Mouse (Mus musculus) cerebellum, adult (tissue): Measurements from ENCODE around the gene 2810408A11Rik.
A peak's percentile ranks its signal among the peaks of the same experiment; 100 is the strongest.
"Not testable (repeated sequence)": the region's sequence is repeated elsewhere in the genome, so short reads cannot be mapped to it uniquely, and the experiment has no call there.

ENCODE experiments used
- ATAC-seq: cut with Nextera tagmentation; 2 replicates; pipeline ENCODE4 v1.9.2; 2017; ENCODE audit warnings: mild to moderate bottlenecking, moderate library complexity, mixed read lengths; ENCODE audit not compliant: insufficient number of reproducible peaks, low FRiP score, low TSS enrichment

The 2810408A11Rik gene

DNA sequence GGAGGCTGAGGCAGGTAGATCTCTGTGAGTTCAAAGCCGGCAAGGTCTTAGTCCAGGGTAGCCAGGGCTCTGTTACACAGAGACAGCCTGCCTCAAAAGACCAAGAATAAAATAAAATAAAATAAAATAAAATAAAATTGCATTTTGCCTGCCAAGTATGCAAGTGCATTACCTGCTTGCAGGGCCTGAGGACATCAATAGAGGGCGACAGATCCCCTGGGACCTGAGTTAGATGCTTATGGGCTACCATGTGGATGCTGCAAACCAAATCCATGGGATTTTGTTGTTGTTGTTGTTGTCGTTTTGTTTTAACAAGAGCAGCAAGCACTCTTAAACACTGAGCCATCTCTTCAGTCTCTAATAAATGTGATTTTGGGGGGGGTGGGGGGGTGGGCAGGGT is 31.5 kb upstream of the 2810408A11Rik start:
- no peak for ATAC-seq

DNA sequence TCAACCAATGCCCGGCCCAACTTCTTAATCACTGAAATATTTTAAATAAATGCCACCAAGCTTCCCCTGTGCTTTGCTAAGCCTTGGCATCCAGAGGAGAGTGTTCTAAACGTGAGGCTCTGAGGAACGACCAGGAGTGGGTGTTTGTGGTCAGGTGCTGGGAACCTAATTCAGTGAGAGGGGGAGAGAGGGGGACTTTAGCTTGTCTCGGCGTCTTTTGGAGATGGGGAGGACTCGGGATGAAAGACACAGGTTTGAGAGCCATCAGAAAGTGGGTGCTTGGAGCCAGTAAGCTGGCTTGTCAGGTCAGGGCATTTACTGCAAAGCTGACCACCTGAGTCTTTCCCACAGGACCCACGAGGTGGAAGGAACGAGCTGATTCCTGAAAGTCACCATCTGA is 31.0 kb upstream of the 2810408A11Rik start:
- ATAC-seq = no peak

DNA sequence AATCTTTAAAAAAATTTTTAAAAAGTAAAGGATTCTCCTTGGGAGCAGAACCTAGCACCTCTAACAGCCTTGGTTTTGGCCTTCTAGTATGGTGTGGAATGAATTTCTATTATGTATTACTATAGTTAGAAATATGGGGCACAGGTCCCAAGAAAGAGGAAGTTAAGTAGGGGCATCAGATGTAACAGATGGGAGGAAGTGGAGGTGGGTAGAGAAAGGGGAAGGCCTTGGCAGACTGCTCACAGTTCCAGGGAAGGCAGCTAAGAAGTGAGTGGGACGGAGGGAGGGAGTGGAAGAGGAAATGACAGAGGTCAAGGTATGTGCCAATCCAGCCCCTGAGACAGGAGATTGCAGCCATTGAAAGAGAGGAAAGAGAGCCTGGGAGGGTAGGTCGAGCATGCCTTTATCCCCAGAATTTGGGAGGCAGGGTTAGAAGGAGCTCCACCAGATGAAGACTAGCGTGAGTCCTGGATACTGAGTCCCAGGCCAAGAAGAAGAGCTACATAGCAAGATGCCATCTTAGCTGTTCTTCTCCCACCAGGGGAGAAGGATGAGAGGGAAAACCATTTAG is 30.3 kb upstream of the 2810408A11Rik start:
- ATAC-seq = no peak

DNA sequence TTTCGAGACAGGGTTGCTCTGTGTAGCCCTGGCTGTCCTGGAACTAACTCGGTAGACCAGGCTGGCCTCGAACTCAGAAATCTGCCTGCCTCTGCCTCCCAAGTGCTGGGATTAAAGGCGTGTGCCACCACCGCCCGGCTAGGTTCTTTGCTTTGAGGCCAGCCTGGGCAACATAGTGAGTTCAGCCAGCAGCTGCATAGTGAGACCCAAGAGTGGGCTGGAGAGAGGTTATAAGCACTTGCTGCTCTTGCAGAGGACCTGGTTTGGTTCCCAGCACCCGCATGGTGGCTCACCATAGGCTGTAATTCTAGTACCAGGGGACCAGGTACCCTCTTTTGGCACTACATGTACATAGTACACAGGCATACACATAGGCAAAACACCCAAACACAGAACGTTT is 29.4 kb upstream of the 2810408A11Rik start:
- ATAC-seq = not testable (repeated sequence)

DNA sequence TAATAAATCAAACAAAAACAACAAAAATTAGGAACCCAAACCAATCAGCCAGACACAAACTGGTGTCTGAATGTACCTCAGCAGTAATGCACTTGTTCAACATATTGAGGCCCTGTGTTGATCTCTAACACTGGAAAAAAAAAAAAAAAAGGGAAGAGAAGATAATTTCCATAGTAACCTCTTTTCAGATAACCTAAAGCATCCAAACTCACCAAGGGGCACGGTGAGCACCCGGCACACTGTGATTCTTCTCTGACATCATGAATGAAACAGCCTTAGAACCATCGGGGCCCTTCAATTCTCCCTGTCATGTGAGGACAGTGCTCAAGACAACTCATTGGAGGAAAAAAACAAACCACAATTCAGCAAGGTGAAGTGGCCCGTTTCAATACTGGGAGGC is 28.9 kb upstream of the 2810408A11Rik start:
- ATAC-seq = no peak

DNA sequence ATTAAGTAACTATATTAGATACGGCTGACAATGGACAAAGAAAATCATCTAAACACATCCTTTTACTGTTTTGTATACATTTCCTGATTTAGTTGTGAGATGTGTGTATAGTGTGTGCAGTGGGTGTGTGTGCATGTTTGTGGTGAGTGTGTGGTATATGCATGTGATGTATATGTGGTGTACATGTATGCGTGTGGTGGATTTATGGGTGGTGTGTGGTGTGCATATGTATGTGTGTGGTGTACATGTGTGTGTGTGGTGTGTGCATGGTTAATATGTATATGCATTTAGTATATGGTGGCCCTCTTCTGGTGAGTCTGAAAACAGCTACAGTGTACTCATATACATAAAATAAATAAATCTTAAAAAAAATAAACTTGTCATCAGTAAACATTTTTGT is 26.7 kb upstream of the 2810408A11Rik start:
- ATAC-seq = no peak

DNA sequence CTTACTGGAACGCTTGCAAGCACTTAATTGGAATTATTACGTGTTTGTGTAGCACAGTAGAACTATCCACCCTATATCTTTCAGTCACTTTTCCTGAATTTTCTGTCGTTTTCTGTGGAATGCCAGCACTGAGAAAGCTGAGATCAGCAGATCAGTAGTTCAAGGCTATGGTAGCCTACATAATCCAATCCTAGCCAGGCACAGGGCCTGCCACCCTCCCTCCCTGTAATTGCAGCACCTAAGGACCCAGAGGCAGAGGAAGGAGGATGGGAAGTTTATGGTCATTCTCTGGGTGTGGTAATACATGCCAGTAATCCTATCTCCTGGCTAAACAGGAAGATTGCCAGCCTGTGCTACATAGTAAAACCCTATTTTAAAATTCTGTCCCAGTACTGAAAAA is 22.0 kb upstream of the 2810408A11Rik start:
- ATAC-seq = no peak

DNA sequence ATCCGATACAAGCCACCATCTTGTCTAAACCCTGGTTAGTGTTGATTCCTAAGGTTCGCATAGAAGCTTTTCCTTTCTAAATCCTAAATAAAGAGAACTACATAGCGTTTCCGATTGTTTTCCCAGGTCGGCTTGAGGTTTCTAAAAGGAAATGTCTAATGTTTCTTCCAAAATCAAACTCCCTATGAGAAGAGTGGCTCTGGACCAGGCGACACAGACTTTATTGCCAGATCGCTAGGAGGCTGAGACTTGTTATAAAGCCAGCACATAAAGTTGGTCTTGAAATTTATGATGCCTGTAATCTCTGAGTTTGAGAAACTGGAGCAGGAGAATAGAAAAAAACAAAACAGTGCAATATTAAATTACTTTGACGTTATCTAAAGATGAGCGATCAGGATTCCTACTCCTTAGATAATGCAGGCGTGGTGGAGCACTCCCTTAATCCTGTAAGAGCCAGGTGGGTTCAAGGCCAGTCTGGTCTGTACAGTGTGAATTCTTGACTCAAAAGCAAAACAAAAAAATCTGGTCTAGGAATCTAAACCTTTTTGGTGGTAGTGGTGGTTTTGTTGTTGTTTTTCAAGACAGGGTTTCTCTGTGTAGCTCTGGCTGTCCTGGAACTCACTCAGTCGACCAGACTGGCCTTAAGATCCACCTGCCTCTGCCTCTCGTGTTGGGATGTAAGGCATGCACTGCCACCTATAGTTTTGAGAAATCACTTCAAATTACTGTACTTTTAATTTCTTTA is 21.4 kb upstream of the 2810408A11Rik start:
- no peak for ATAC-seq

DNA sequence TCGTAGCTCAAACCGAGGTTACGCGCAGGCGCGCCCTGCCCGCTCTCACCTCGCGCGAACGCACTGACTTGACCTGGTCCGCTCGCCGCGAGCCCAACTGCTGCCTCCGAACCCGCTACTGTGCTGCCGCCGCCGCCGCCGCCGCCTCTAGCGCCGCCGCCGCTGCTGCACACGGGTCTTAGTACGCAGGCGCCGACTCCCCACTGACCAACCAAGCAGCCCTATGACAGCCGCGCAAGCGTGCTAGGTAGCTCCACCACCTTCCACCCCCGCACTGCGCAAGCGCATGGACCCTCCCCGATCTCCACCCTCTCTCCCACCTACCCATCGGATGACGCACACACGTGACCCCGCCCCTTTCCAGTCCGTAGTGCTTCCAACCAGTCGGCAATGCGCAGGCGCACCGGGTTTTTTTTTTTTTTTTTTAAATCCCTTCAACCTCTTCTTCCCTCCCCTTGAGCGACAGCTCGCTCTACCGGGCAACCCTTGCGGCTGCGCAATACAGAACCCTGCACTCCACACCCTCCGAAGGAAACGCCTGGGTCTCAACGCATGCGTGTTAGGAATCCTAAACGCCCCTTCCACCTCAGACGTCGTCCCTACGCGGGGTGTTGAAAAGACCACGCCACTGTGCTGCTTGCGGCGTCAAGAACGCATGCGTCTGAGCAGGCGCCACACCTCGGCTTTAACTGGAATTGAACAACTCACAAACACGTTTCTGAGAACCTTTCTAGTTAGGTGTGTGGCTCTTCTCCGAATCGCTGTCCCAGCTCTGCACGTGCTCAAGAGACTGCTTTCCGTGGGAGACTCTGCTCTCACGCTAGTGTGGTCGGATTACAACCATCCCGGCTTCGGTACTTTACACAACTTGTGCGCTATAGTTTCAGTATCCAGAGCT is 20.6 kb upstream of the 2810408A11Rik start, which contains the start of gene Eif5a:
Gene Eif5a (minus strand): TSS at position 845 of the 898 bp plus-strand sequence.
- ATAC-seq = peak; percentile 91

DNA sequence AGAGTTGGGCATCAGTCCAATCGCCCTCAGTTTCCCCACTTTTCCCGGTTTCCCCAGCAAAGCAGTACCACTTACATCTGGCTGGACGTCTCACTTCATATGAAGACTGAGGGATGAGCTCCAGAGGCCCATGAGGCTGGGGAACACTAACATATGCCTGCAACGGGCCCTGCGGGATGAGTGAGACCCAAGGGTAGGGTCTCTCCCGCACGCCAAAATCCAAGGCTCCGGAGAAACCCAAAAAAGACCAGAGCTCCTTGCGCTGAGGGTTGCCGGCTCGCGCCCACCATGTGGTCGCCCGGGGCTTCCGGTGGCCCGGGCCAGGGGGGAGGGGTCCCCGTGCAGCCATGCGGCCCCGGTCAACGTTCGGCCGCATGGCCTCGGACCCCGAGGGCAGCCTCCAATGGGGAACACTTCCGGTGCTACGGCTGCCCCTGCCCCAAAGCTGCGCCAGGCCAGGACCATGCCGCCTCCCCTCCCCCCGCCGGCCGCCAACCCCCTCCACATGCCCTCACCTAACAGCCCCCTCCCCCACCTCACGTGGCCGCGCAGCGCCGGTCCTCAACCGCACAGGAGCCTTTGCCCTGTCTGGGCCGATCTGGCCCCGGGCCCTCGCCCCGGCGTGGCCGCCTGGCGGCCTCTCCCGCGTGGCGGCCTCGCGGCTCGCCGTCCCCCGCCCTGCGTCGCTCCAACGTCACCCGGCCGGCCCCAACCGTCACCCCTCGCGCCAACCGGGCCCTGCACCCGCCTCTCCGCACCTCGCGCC is 19.7 kb upstream of the 2810408A11Rik start:
- ATAC-seq = peak; percentile 10; the same call in 1 of the 2 replicates

DNA sequence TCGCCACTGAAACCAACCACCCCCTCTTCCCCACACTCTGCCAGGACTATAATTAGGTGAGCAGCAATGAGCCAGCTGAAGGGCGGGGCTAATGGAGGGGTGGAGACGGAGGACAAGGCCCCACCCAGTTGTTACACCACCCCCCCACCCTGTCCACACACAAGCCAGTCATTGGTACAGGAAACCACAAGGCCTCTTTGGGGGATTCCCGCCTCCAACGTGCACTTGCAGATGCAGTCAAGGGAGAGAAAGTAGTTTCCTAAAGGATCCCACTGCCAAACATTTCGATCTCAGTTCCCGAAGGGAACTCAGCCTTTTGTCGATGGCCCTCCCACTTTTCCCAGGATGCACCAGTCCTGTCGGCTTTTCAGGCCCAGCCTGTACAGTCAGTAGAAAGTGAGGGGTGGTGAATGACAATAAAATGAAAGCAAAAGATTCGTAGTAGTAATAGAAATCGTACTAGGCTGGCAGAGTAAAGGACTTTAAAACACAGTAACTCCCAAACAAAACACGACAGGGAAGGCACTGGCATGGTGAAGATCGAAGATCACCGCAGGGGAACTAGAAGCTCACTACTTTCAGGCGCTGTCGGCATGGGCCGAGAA is 19.0 kb upstream of the 2810408A11Rik start:
- no peak for ATAC-seq

DNA sequence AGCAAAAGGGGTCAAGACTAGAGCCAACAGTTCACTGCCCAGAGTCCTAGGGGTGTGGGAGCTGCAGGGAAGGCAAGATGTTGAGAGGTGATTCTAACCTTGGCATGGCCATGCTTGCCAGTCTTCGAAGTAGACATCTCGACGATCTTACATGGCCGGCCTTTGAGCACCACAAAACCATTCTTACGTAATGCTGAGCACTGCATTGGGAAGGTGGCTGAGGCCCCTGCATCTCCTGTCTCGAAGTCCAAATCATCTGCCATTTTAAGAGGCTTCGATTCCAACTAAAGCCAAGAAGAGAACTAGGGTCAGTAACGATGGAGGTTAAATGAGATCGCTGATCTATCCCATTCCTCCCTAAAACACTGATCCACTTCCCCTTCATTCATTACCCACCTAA is 18.3 kb upstream of the 2810408A11Rik start:
- no peak for ATAC-seq

DNA sequence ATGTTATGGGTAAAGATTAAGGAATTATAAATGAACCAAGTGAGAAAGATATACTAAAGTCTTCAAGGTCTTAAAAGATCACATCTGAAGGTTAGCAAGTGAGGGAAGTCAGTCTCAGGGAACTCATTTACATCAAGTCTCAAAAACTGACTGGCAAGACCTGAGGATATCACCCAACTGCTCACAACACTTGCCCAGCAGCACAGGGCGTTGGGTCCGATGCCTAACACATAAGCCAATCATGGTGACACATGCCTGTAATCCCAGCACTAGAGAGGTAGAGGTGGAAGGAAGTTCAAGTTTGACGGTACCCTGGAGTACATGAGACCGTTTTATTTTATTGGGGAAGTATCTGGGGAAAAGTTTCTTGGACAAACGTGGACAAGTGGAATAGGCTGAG is 17.3 kb upstream of the 2810408A11Rik start:
- ATAC-seq = no peak

DNA sequence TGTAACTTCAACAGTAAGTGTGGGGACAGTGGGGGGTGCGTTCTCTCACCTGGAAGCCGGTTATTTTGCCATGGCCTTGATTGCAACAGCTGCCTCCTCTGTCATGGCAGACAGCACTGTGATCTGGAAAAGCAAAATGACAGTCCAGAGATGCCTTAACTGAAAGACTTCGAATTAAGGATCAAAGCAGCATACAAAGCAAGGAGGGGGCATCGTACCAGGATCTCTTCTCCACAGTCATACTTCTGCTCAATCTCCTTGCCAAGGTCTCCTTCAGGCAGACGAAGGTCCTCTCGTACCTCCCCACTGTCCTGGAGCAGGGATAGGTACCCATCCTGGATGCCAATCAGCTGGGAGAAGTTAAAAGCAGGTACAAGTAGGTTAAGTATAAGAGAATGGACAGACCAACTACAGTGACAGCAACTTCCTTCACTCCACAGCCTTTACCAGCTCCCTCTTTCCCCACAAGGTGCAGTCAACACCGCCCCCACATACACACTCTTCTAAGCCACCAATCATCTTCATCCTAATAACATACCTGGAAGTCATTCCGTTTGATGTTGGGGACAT is 16.7 kb upstream of the 2810408A11Rik start:
- ATAC-seq = no peak

DNA sequence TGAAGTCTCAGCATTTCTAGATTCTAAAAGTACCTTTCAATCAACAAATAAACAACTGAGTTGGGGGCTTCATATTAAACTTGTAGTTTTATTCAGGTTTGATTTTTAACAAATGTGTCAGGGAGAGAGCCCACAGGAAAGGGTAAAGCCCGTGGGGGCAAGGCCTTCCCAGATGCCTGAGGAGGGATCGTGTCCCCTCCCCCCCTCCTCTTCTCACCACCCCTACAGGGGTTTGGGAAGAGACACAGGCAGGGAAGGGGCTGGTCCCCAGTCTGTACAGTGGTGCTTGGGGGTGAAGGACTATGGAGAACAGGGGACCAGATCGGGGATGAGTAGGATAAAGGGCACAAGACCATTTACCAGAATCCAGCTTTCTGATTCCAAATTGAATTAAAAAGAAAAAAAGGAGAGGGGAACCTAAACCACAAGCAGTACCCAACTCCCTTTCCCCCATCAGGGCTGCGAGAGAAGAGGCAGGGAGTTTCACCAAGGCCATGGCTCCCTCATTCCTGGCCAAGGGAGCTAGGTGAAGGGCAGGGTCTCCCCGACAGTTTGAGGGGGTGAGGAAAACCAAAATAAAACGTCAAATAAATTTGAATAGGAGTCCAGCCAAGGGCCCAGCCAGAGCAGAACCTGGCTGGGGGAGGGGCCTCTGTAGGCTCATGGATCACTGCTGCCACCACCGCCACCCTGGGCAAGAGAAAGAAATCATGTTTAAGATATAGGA is 16.0 kb upstream of the 2810408A11Rik start:
- not testable (repeated sequence) for ATAC-seq

DNA sequence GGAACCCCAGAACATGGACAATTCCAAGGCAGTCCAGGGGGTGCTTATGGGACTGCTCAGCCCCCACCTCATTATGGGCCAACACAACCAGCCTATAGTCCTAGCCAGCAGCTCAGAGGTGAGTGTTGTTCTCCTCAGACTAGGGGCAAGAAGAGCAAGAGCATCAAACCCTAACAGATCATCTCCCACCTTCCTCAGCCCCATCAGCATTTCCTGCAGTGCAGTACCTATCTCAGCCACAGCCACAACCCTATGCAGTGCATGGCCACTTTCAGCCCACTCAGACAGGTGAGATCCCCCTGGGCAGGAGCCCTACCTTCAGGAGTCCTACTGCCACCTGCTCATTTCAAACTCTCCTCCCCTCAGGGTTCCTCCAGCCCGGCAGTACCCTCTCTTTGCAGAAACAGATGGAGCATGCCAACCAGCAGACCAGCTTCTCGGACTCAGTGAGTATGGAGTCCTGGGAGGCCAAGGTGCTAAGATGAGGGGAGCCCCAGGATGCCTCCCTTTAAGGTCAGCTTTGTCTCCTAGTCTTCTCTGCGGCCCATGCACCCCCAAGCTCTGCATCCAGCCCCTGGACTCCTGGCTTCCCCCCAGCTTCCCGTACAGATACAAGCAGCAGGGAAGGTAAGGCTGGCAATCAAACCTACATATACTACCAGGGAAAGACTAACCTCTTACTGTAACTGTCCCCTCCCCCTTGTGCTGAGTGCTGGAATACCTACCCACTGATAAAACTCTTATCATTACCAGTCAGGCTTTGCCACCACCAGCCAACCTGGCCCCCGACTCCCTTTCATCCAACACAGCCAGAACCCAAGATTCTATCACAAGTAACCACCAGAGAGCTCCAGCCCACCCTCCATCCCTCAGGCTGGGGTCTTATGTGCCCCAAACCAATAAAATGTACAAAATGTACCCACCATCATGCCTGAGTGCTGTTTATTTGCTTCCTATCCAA is 15.2 kb upstream of the 2810408A11Rik start:
- no peak for ATAC-seq

DNA sequence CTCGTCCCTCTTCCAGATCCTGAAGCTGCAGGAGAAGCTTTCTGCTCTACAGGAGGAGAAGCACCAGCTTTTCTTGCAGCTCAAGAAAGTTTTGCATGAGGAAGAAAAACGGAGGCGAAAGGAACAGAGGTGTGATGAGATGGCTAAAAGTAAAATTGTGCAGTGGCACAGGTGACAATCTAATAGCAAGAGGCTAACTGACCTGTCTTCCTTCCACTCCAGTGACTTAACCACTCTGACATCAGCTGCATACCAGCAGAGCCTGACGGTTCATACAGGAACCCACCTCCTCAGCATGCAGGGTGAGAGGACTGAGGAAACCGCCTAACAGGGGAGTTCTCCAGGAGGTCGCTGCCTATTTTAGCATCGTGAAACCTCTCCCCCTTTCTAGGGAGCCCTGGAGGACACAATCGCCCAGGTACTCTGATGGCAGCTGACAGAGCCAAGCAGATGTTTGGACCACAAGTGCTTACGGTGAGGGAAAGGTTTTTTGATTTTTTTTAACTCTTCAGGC is 14.2 kb upstream of the 2810408A11Rik start:
- ATAC-seq = no peak

DNA sequence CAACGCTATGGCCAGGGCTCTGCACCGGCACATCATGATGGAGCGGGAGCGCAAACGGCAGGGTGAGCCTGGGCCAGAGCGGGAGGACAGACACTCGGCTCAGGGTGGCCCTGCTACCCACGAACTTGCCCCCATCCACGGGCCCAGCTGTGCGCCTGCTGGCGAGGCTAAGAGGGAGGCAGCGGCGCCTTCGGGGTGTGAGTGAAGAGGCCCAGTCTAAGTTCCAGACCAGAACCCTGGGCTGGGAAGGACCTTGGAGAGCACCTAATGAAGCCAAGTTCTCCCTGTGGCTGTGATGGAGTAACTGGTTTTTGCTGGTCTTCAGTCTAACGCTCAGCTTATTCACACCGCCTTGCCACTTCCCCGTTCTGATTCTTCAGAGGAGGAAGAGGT is 13.6 kb upstream of the 2810408A11Rik start:
- no peak for ATAC-seq
